Comparison of ENCODE assay signal across 24 mouse cellular contexts in genomic region chr9:19690281-19690680, GRCm38 (mm10). TPM values are rescaled to one million over a fixed set of nuclear protein-coding genes. Genes with fewer than 3 reads are reported as not detected.
"Had no signal": no experiment of that assay in that cellular context is flagged by ENCODE, and none has a peak within 500 bp of the region (broad histone marks: within the 10 kb centered on the region; RNA-seq: fewer than 3 reads in every experiment).

No protein-coding gene starts in this region.

- H3K27ac ChIP-seq: lung, embryonic 15.5 days; macrophage; midbrain, embryonic 13.5 days; midbrain, embryonic 15.5 days; neural tube, embryonic 12.5 days had no signal

- H3K36me3 ChIP-seq: lung, embryonic 15.5 days; midbrain, embryonic 13.5 days; midbrain, embryonic 15.5 days; neural tube, embryonic 12.5 days had no signal

- H3K27me3 ChIP-seq: lung, embryonic 15.5 days; midbrain, embryonic 13.5 days; midbrain, embryonic 15.5 days; neural tube, embryonic 12.5 days had no signal

- H3K9ac ChIP-seq: liver, postnatal 0 days; lung, embryonic 15.5 days; midbrain, embryonic 13.5 days; midbrain, embryonic 15.5 days; neural tube, embryonic 12.5 days had no signal

- H3K4me3 ChIP-seq: lung, embryonic 15.5 days; midbrain, embryonic 13.5 days; midbrain, embryonic 15.5 days; neural tube, embryonic 12.5 days had no signal

- H3K4me1 ChIP-seq: lung, embryonic 15.5 days; midbrain, embryonic 13.5 days; midbrain, embryonic 15.5 days; neural tube, embryonic 12.5 days had no signal

- DNase-seq: liver, postnatal 0 days; lung, adult 2 months; lung, postnatal 14 days; lung, postnatal 36 days; right cerebral cortex, postnatal 14 days; thymus, adult 18-20 months; thymus, postnatal 14 days; thymus, postnatal 36 days had no signal

RNA-seq across cellular contexts. Expression of gene Olfr857, which starts 19.0 kb away (rescaled TPM):
- total RNA-seq: megakaryocyte progenitor cell, adult 5-6 weeks; midbrain, postnatal 0 days; monocyte, adult 5-6 weeks; neutrophil, adult 5-6 weeks had no signal
- polyA plus RNA-seq: liver, postnatal 0 days; lung, adult 2 months; lung, embryonic 15.5 days; lung, postnatal 0 days; macrophage; midbrain, embryonic 11.5 days; midbrain, embryonic 13.5 days; midbrain, embryonic 15.5 days; midbrain, postnatal 0 days; neural tube, embryonic 12.5 days; neural tube, embryonic 14.5 days; spleen, adult 2 months; stomach, embryonic 14.5 days; stomach, embryonic 16.5 days; thymus, postnatal 0 days had no signal
